Mouse (Mus musculus) v-Abl transformed pro-B cells (cell line): ENCODE results near the gene Slc29a4.

Experiments used
- in situ Hi-C, 2 experiments: fragments of 400-800 bp; cut with MboI; formaldehyde crosslinking; loops; one replicate each; pipeline ENCODE4 v1.15.1; 2025; ENCODE audit not compliant: unreplicated experiment in 2 of 2

The Slc29a4 gene

DNA sequence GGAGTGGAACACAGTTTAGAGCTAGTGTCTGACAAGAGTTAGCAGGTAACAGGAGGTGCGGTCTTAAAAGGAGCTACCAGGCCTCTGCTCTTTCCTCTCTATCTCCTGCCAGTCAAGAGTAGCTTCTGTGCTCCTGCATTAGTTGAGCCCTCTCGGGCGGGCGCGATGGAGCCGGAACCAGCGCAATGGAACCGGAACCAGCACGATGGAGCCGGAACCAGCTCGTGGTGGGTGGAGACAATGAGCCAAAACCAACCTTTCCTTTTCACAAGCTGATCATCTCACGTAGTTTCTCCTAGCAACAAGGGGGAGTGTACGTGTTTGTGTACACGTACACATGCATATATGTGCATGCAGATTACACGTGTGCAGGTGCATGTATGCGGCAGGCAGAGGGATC is 36.0 kb downstream of the Slc29a4 start:
- in situ Hi-C loops: loop anchor here in 1 of 2 experiments (10.0 kb wide), 1 partner anchor 146 kb away; no protein-coding TSS in a partner anchor

DNA sequence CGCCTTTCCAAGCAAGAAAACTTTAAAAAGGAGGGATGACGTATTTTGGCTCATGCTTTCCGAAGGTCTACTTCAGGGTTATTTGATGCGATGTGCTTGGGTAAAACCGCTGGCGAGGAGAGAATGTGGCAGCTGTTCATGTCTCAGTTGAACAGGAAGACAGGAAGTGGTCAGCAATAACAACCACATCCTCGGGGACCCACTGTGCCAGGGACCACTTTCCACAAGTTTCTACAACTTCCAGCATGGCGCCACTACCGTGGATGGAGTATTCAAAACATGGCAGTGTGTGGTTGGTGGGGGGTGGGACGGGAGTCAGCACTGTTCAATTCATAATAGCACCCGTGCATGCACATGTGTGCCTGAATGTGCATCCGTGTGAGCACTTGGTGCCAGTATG is 38.0 kb downstream of the Slc29a4 start:
- in situ Hi-C loops: loop anchor here in 1 of 2 experiments (10.0 kb wide), 1 partner anchor 335 kb away; no protein-coding TSS in a partner anchor

DNA sequence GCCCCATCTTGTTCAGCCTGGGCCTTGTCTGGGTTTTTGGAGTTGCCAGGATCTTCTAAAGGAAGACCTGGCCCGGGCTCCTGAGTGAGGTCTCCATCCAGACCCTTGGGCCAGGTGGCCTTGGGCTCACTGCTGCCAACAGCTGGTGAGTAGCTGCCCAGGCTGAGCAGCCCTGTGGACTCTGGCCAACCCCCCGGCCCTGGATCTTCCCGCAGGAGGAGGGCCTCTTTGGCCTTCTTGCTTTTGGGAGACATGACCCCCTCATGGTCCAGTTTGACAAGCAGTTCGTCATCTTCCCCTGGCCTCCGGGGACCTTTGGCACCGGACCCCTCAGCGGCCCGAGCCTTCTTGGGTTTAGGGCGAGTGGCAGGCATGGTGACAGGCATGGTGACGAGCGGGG is 39.6 kb downstream of the Slc29a4 start:
- in situ Hi-C loops: loop anchor here in 1 of 2 experiments (10.0 kb wide), 1 partner anchor 333 kb away; no protein-coding TSS in a partner anchor

DNA sequence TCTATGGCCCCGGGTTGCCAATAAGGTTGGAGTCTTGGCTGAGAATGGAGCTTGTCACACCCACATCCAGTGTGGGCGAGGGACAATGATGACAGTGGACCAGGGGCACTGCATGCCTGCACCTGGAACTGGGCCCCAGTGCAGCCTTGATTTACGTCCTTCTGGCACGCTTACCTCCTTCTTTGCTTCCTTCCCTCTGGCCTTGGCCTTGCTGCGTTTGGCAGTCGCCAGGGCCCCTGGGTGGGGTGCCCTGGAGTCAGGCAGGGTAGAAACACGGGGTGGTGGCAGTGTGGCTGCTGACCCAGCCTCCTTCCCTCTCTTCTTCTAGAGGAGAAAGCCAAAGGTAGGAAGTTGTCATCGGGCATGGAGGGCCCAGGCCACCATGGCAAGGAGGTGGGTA is 47.6 kb downstream of the Slc29a4 start:
- in situ Hi-C loops: loop anchor here in 1 of 2 experiments (10.0 kb wide), 1 partner anchor 325 kb away; no protein-coding TSS in a partner anchor

DNA sequence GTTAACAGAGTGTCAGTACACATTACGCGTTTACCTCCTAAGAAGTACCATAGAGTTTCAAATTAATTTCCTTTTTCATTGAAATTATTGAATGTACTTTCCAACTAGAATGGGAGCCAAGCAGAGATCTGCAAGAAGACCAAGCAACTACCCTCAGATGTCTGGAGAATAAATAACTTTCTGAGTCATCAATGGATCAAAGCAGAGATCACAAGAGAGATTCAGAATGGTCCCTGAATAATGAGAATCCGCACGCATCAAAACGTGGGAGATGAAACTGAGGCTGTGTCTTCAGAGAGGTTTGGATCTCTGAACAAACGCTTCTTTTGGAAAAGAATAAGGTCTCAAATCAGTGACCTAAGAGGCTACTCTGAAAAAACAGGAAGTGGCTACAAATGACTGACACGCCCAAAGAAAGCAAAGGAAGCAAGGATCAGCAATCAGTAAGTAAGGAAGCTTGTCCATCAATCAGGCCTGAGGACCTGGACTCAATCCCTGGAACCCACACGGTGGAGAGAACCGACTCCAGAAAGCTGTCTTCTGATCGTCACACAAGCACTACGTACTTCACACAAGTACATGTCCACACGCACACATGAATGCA is 54.8 kb downstream of the Slc29a4 start:
- in situ Hi-C loops: no loop called here

DNA sequence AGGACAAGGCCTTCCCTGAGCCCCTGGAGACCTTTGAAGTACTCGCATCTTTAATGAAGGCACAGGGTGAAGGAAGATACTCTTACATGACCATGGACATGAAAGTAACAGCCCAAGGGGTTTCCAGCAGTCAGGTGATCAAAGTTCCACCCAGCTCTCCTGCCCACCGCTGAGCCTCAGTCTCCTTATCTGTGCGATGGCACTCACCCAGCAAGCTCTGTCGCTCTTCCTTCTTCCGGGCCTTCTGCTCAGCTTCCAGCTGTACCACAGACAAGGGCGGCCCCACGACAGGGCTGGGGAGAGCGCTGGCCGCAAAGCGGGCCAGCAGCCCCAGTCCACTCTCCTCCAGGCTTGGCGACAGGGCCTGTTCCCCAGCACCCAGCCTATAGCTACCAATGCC is 57.9 kb downstream of the Slc29a4 start:
- in situ Hi-C loops: no loop called here

DNA sequence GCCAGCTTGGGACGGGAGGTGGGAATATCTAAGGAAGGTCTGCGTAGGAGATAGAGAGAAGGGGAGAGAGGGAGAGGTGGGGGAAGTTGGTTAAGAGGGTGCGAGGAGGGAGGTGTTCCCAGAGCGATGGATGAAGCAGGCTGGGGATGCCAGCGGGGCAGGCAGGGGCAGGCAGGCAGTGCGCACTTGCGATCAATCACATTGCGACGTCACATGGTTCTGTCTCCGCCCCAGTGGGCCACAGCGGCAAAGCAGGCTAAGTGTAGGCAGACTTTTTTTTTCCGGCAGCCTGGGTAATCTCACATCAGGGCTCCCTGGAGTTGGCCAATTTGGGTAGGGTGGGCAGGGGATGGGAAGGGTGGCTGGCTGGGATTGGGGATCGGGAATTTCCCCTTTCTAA is 59.9 kb downstream of the Slc29a4 start:
- in situ Hi-C loops: no loop called here

DNA sequence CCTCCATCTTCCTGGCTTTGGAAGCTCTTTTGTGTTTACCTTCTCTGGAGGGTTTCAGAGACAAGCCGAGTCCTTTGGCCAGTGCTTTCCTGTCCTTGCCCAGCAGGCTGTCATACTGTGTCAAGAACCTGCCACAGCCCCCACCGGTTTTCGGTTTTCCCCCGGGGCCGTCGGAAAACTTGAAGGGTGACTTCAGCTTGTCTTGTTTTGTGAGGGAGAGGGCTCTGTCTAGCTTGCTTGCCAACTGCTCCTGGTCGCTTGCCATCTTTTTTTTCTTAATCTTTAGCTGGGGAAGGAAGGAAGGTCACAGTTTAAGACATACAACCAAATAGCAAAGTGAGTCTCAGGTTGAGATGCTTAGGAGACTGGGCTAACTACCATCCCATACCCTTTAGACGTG is 67.5 kb downstream of the Slc29a4 start:
- in situ Hi-C loops: loop anchor here in 1 of 2 experiments (10.0 kb wide), 1 partner anchor 305 kb away; no protein-coding TSS in a partner anchor

DNA sequence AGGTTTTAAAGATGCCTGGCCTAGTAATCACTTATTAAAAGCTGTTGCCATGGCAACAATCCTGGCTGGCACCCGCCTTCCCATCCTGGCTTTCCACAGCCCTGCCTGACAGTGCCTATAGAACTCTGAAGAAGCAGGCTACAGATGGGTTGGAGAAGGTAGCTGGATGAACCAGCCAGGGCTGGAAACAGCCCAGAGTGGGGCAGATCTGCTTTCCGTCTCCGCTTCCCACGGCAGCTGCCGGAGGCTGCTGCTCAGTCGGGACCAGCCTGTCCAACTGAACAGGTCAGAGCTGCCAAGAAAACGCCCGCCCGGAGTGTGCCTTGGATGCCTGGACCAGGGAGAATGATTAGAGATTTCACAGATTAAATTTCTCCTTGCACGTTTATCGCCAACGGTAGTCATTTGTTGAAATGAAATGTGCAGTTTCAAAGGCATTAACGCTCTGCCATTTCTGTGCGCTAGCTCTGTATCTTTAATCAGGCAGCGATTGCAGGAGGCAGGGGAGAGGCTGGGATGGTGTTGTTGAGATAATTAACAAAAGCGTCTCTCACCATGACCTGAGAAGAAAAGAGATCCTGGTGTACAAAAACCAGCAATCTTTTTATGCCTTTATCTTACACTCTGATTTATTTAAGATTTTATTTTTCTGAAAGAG is 69.1 kb downstream of the Slc29a4 start:
- in situ Hi-C loops: loop anchor here in 1 of 2 experiments (10.0 kb wide), 1 partner anchor 303 kb away; no protein-coding TSS in a partner anchor

DNA sequence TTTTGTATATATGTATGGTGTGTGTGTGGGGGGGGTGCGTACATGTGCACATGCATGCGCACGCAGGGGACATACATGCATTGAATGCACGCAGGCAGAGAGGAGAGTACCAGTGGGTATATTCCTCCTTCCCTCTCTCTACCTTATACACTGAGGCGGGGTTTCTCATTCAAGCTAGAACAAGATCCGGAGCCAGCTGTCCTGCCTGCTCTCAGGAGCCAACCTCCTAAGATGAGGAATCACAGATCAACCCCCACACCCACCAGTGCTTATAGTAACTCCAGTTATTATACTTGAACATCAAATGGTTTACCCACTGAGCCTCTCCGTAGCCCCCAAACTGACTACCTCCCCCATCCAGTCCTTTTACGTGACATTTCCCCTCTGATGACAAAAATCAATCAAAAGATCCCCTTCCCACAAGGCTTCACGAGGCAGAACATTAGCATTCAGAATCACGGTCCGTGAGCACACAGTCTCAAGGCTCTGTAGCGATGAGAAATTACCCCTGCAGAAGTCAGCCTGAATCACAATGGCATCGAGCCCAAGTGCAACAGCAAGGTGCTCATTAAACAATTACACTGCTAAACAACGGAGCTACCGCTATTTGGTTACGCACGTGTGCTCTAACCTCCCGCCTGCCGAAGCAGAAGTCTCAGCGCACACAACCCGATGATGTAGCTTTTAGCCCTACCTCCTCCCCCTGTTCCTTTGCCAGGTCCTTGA is 69.9 kb downstream of the Slc29a4 start:
- in situ Hi-C loops: loop anchor here in 1 of 2 experiments (10.0 kb wide), 1 partner anchor 303 kb away; no protein-coding TSS in a partner anchor

DNA sequence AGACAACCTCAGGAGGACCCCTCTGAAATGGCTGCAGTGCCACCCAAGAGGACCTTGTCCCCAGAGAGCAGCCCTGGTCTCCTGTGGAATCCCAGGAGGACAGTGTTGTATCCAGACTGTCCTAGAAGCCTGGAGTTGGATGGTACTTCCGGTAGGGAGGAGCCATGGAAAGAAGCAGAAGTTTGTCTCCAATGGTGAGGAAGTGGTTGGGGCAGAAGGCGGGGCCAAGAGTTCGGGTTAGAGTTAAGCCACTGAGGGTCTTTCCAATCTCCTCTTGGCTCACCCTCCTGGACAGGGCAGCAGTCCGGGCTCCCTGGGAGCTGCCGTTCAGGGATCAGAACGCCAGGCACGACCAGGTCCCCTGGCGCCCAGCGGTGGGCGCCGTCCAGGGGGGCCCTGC is 72.0 kb downstream of the Slc29a4 start:
- in situ Hi-C loops: loop anchor here in 1 of 2 experiments (10.0 kb wide), 1 partner anchor 300 kb away; no protein-coding TSS in a partner anchor

DNA sequence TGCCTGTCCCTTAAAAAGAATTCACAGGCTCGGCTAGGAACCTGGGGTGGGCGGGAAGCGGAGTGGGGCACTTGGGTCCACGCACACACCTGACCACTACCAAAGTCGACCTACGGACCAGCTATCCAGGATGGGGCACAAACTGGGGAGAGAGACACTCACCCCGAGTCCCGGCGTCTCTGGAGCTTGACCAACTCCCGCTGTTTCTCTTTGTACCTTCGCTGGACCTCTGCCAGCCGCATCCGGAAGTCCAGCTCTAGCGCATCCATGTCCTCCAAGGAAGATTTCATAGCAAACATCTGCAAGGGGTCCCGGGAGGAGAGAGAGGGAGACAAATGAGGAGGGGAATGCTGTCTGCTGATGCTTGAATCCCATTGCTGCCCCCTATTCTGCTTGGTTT is 72.6 kb downstream of the Slc29a4 start:
- in situ Hi-C loops: loop anchor here (5.0 to 10.0 kb wide), 2 partner anchors 77 to 300 kb away; no protein-coding TSS in a partner anchor

DNA sequence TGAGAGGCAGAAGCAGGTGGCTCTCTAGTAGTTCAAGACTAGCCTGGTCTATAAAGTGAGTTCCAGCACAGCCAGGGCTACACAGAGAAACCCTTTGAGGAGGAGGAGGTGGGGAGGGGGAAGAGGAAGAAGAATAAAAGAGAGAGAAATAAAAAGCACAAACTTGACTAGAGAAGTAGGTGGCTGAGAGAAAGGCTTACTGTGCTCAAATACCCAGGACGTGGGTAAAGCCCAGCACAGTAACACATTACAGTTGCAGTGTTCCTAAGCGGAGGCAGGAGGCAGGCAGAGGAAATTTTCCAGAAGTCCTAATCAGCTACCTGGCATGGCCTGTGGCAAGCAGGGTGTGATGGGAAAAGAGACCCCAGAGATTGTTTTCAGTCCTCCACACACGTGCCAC is 74.4 kb downstream of the Slc29a4 start:
- in situ Hi-C loops: loop anchor here (5.0 to 10.0 kb wide), 2 partner anchors 76 to 298 kb away; no protein-coding TSS in a partner anchor

DNA sequence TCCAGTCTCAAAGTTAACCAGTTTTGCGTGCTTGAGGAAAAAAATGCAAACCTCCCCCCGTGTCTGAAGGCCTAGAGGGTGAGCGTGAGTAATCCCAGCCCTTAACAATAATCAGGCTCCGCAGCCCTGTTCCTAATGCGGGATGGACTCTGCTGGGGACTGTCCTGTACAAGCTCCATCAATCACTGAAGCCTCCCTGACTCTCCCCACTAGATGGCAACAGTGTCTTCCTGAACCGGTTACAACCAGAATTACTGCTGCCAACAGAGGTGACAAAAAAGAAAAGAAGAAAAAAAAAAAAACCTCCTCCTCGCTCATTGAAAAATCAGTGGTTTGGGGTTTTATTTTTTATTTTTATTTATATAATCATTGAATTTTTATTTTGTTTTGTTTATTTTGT is 75.6 kb downstream of the Slc29a4 start:
- in situ Hi-C loops: loop anchor here (5.0 to 10.0 kb wide), 2 partner anchors 74 to 297 kb away; no protein-coding TSS in a partner anchor

DNA sequence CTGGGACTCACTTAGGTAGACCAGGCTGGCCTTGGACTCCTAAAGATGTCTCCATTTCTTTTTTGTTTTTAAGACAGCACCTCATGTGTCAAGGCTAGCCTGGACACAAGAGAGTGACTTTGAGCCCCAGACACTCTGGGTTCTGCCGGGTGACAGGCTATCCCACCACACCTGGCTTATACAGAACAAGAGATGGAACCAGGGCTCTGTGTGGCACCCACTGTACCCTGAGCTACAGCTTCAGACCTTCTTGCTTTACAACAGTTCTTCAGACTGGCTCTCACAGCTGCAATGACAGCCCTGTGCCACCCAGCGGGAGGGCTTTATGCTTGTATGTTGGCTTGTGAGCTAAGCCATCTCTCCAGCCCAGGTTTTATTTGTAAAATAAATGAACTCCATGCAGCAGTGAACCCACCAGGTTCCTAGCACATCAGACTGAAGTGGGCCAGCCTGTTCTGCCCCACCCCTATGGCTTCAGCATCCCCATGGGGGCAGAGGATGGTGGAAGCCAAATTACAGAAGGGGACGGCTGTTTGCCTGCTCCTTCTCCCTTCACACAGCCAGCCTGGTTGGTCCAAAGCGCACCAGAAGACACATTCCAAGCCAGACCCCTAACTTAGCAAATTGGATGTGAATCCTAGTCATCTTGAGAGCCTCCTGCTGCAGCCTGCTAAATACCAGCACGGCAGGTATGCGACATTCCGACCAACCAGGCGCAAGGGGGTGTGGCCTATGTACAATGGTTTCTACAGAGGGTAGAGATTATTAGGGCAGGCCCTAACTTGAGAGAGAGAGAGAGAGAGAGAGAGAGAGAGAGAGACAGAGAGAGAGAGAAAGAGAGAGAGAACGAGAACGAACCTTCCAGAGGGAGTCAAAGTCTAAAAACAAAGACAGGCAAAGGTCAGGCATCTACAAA is 76.3 kb downstream of the Slc29a4 start:
- in situ Hi-C loops: loop anchor here (5.0 to 10.0 kb wide), 2 partner anchors 74 to 296 kb away; no protein-coding TSS in a partner anchor

DNA sequence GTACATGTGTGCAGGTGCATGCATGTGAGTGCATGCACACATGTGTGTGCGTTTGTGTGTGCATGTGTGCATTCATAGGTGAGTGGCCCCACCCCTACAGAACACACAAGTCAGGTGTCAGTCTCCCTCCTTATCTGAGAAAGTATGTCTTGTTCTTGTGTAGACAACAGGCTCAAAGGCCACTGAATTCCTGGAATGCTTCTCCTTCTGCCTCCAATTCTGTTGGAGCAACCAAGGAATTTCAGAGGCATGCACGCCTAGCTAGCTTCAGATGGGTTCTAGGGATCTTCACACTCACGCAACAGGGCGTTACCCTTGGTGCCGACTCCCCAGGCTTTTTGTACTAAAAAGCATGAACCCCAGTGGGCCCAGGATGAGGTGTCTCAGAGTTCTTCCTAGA is 77.3 kb downstream of the Slc29a4 start:
- in situ Hi-C loops: loop anchor here (5.0 to 10.0 kb wide), 2 partner anchors 73 to 295 kb away; no protein-coding TSS in a partner anchor

DNA sequence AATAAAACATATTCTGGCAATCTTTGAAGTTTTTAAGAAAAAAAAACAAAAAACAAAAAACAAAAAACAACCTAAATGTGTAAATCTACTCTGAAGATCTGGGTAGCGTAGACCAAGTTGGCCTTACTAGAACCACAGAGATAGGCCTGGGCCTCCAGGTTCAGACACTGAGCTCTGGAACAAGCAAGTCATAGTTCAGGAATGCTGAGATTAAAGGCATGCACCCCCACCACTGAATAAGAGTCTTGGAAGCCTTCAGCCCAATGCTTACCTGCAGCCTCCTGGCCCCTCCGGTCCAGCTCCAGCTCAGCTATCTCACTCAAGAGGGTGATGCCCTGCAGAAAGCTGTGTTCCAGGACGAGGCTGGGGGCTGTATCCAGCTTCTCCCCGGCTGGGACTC is 78.7 kb downstream of the Slc29a4 start:
- in situ Hi-C loops: no loop called here

DNA sequence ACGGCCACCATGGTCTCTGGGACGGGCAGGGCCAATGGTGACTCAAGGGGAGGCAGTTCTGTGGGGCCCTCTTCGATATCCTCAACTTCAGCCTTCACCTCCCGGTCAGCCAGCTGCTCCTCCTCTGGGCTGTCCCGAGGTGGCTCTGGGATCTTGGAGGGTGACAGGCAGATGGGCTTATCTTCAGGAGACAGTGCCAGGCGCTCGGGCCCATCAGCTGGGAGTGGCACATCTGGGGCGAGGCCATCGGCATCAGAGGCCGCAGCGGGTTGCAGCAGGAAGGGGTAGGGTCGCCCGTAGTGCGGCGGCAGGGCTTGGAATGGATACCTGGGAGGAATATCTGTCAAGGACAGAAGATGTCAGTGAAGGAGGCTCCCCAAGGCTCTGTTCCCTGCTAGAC is 79.7 kb downstream of the Slc29a4 start:
- in situ Hi-C loops: no loop called here
